Mouse (Mus musculus): ENCODE results near the gene 4930502E18Rik. TPM values are rescaled to one million over a fixed set of nuclear protein-coding genes. Genes with fewer than 3 reads are reported as not detected.
"Not testable (repeated sequence)": the region's sequence is repeated elsewhere in the genome, so short reads cannot be mapped to it uniquely, and the experiment has no call there.

The 4930502E18Rik gene
- not detected for total RNA-seq (2021)
- long read RNA-seq, experiment 1 = 0 reads
- long read RNA-seq, experiment 2, partial matches to known transcripts = 0 of 1 reads
- long read RNA-seq, experiment 2, other reads (novel, unspliced or antisense) = 0 of 1 reads

GRCm38 (mm10) chrX:53724596-53724995, at the start of gene 4930502E18Rik:
Gene 4930502E18Rik, plus strand, starts transcription at chrX:53724826.
- DNase-seq (ENCODE audit: low spot score in 2 of 2) = no peak

- peak in 1 of 2 experiments; percentile 36 for DNase-seq (ENCODE audit: low spot score in 2 of 2)
These were observed 47.7 kb upstream of the 4930502E18Rik start for GRCm38 (mm10) chrX:53676943-53677342.

GRCm38 (mm10) chrX:53682650-53683049, 42.0 kb upstream of the 4930502E18Rik start:
- not testable (repeated sequence) for DNase-seq (ENCODE audit: low spot score in 2 of 2)

GRCm38 (mm10) chrX:53684676-53685075, 40.0 kb upstream of the 4930502E18Rik start:
- DNase-seq (ENCODE audit: low spot score in 2 of 2) = not testable (repeated sequence)

GRCm38 (mm10) chrX:53692065-53692464, 32.6 kb upstream of the 4930502E18Rik start:
- DNase-seq (ENCODE audit: low spot score in 2 of 2) = no peak

GRCm38 (mm10) chrX:53693141-53693540, 31.5 kb upstream of the 4930502E18Rik start:
- DNase-seq (ENCODE audit: low spot score in 2 of 2) = no peak

- no peak for DNase-seq (ENCODE audit: low spot score in 2 of 2)
These were observed 30.4 kb upstream of the 4930502E18Rik start for GRCm38 (mm10) chrX:53694008-53694777.

- DNase-seq (ENCODE audit: low spot score in 2 of 2) = no peak
These were observed 25.4 kb upstream of the 4930502E18Rik start for GRCm38 (mm10) chrX:53699225-53699624.

- no peak for DNase-seq (ENCODE audit: low spot score in 2 of 2)
These were observed 22.0 kb upstream of the 4930502E18Rik start for GRCm38 (mm10) chrX:53702673-53703072.

GRCm38 (mm10) chrX:53715942-53716322, 8.7 kb upstream of the 4930502E18Rik start:
- no peak for DNase-seq (ENCODE audit: low spot score in 2 of 2)

- DNase-seq (ENCODE audit: low spot score in 2 of 2) = no peak
These were observed 8.1 kb upstream of the 4930502E18Rik start for GRCm38 (mm10) chrX:53716323-53717182.

GRCm38 (mm10) chrX:53728967-53729366, 4.3 kb downstream of the 4930502E18Rik start:
- no peak for DNase-seq (ENCODE audit: low spot score in 2 of 2)

GRCm38 (mm10) chrX:53752851-53753250, 28.2 kb downstream of the 4930502E18Rik start:
- DNase-seq (ENCODE audit: low spot score in 2 of 2) = no peak

- DNase-seq (ENCODE audit: low spot score in 2 of 2) = no peak
These were observed 33.1 kb downstream of the 4930502E18Rik start, which contains the start of gene 1700013H16Rik for GRCm38 (mm10) chrX:53757736-53758135. Gene 1700013H16Rik, minus strand, starts transcription at chrX:53757831.

- DNase-seq (ENCODE audit: low spot score in 2 of 2) = no peak
These were observed 51.6 kb downstream of the 4930502E18Rik start, which contains the start of gene Zfp36l3 for GRCm38 (mm10) chrX:53776276-53776675. Gene Zfp36l3, minus strand, starts transcription at chrX:53776394.

Other genes with a start within 250 kb of the 4930502E18Rik start
- gene Rtl8c, start 116.8 kb upstream of the 4930502E18Rik start, total RNA-seq (2021) = 100 to 1,000 TPM; 100 to 111 TPM
- gene Gm14597, start 115.8 kb upstream of the 4930502E18Rik start, total RNA-seq (2021) = not detected
- gene Rtl8a, start 81.1 kb upstream of the 4930502E18Rik start, total RNA-seq (2021) = 100 to 1,000 TPM; 145 to 168 TPM
- gene Rtl8b, start 54.4 kb upstream of the 4930502E18Rik start, total RNA-seq (2021) = 10 to 100 TPM; 93.5 to 96.4 TPM
- gene 1700013H16Rik, start 33.0 kb downstream of the 4930502E18Rik start, total RNA-seq (2021) = not detected
- not detected for gene Zfp36l3, start 51.6 kb downstream of the 4930502E18Rik start, total RNA-seq (2021)
- 1 to 10 TPM in 1 of 2 experiments, under 1 TPM in 1; 0.76 to 1.2 TPM for gene Xlr, start 72.9 kb downstream of the 4930502E18Rik start, total RNA-seq (2021)